Mouse (Mus musculus) forebrain, embryonic 14.5 days (tissue): ENCODE data around the gene Slc32a1. TPM values are rescaled to one million over a fixed set of nuclear protein-coding genes. Genes with fewer than 3 reads are reported as not detected.
A peak's percentile ranks its signal among the peaks of the same experiment; 100 is the strongest.

Source experiments
- ATAC-seq: fragments of 200-750 bp; cut with Nextera tagmentation; 2 replicates; pipeline ENCODE4 v1.8.0; 2017; ENCODE audit warnings: mild to moderate bottlenecking, moderate library complexity
- DNase-seq: peaks from one replicate; pipeline ENCODE4 v3.0.0-alpha.2; 2015; ENCODE audit warnings: low spot score
- H3K27ac ChIP-seq: fragments of 300-500 bp; sonication (generic); 2 replicates; pipeline ENCODE4 v1.5.1; 2014; ENCODE audit warnings: low read depth, mild to moderate bottlenecking, control low read depth, low read length, moderate library complexity
- H3K27me3 ChIP-seq: fragments of 300-500 bp; sonication (generic); replicated peaks from 2 replicates; pipeline ENCODE4 v1.6.1; 2014; ENCODE audit warnings: low read length, control low read depth, mixed read lengths; ENCODE audit not compliant: control insufficient read depth, insufficient read depth
- H3K36me3 ChIP-seq: fragments of 300-500 bp; sonication (generic); 2 replicates; pipeline ENCODE4 v1.6.1; 2014; ENCODE audit warnings: low read length, control low read depth; ENCODE audit not compliant: control insufficient read depth, insufficient read depth
- H3K4me1 ChIP-seq: fragments of 300-500 bp; sonication (generic); 2 replicates; pipeline ENCODE4 v1.6.1; 2014; ENCODE audit warnings: antibody characterized with exemption, low read length, control low read depth; ENCODE audit not compliant: control insufficient read depth, insufficient read depth
- H3K4me2 ChIP-seq: fragments of 300-500 bp; sonication (generic); 2 replicates; pipeline ENCODE4 v1.6.1; 2014; ENCODE audit warnings: mild to moderate bottlenecking, control low read depth, low read length
- H3K4me3 ChIP-seq: fragments of 300-500 bp; sonication (generic); 2 replicates; pipeline ENCODE4 v1.5.1; 2014; ENCODE audit warnings: low read depth, low read length, control low read depth
- H3K9ac ChIP-seq: fragments of 300-500 bp; sonication (generic); 2 replicates; pipeline ENCODE4 v1.6.1; 2014; ENCODE audit warnings: mild to moderate bottlenecking, low read length, control low read depth, moderate library complexity
- H3K9me3 ChIP-seq: fragments of 300-500 bp; sonication (generic); replicated peaks from 2 replicates; pipeline ENCODE4 v1.6.1; 2016; ENCODE audit warnings: low read length, control low read depth, mixed read lengths; ENCODE audit not compliant: control insufficient read depth
- WGBS: fragments of 180-500 bp; shearing (Covaris S2); extraction: QIAGEN DNeasy Blood & Tissue Kit; methylation state at CpG from one replicate; pipeline ENCODE4 v1.1.7; 2014; 5-methylcytosine and 5-hydroxymethylcytosine counted together
- polyA plus RNA-seq: library from polyadenylated mRNA; unstranded; fragments of >200 nt; fragmentation: Nextera tagmentation; extraction: Ambion mirVana; gene quantifications from 2 replicates; pipeline ENCODE4 v1.2.1, GENCODE M21; 2014

Gene Slc32a1
- polyA plus RNA-seq, 1 experiment from 2014 or later, result 4.6 TPM

- peaks cover 46% of the 10 kb centered on the region for H3K36me3 ChIP-seq
- WGBS, result 14% methylated on average over 2 of the region's 2 CpGs
- peak; percentile 46 for ATAC-seq
Observed at GRCm38 (mm10) chr2:158641869-158642268, 31.3 kb downstream of the Slc32a1 start.

GRCm38 (mm10) chr2:158642587-158642986, 32.0 kb downstream of the Slc32a1 start:
- ATAC-seq (no peak), DNase-seq (no peak)
- Histone ChIP-seq H3K27me3 (no peaks in the 10 kb centered on the region), H3K4me1 (no peaks in the 10 kb centered on the region), H3K4me2 (no peak overlapping the region), H3K9me3 (no peaks in the 10 kb centered on the region), H3K27ac (no peak overlapping the region), H3K9ac (no peak overlapping the region), H3K36me3 (peaks cover 38% of the 10 kb centered on the region), H3K4me3 (no peak overlapping the region)
- WGBS, result 82% methylated on average over 2 of the region's 2 CpGs

More at GRCm38 (mm10) chr2:158641869-158642268, 31.3 kb downstream of the Slc32a1 start:
- H3K27me3 ChIP-seq, result no peaks in the 10 kb centered on the region
- H3K4me1 ChIP-seq, result no peaks in the 10 kb centered on the region
- H3K9me3 ChIP-seq, result no peaks in the 10 kb centered on the region
- DNase-seq, result peak; percentile 86
- no peak overlapping the region for H3K4me2 ChIP-seq
- H3K9ac ChIP-seq, result no peak overlapping the region
- no peak overlapping the region for H3K4me3 ChIP-seq
- H3K27ac ChIP-seq, result no peak overlapping the region

- WGBS, result 79% methylated on average over 3 of the region's 3 CpGs
- no peak for ATAC-seq
- no peak overlapping the region for H3K4me3 ChIP-seq
- H3K4me1 ChIP-seq, result no peaks in the 10 kb centered on the region
- H3K27ac ChIP-seq, result no peak overlapping the region
- no peaks in the 10 kb centered on the region for H3K9me3 ChIP-seq
- no peaks in the 10 kb centered on the region for H3K27me3 ChIP-seq
- H3K4me2 ChIP-seq, result no peak overlapping the region
- peaks cover 26% of the 10 kb centered on the region for H3K36me3 ChIP-seq
- no peak overlapping the region for H3K9ac ChIP-seq
- no peak for DNase-seq
Observed at GRCm38 (mm10) chr2:158643791-158644190, 33.2 kb downstream of the Slc32a1 start.

GRCm38 (mm10) chr2:158651159-158651908, 40.8 kb downstream of the Slc32a1 start:
- no peaks in the 10 kb centered on the region for H3K36me3 ChIP-seq
- DNase-seq (no peak), ATAC-seq (no peak)
- H3K9ac ChIP-seq, result no peak overlapping the region
- H3K4me3 ChIP-seq, result no peak overlapping the region
- no peaks in the 10 kb centered on the region for H3K4me1 ChIP-seq
- WGBS, result 48% methylated on average over 7 of the region's 7 CpGs
- no peaks in the 10 kb centered on the region for H3K9me3 ChIP-seq
- no peak overlapping the region for H3K27ac ChIP-seq
- H3K27me3 ChIP-seq, result no peaks in the 10 kb centered on the region
- H3K4me2 ChIP-seq, result no peak overlapping the region

GRCm38 (mm10) chr2:158652985-158653384, 42.4 kb downstream of the Slc32a1 start:
- no peak overlapping the region for H3K4me2 ChIP-seq
- no peaks in the 10 kb centered on the region for H3K4me1 ChIP-seq
- no peaks in the 10 kb centered on the region for H3K27me3 ChIP-seq
- H3K36me3 ChIP-seq, result no peaks in the 10 kb centered on the region
- H3K9me3 ChIP-seq, result no peaks in the 10 kb centered on the region
- WGBS, result 2% methylated on average over 4 of the region's 4 CpGs
- no peak overlapping the region for H3K27ac ChIP-seq
- no peak overlapping the region for H3K9ac ChIP-seq
- H3K4me3 ChIP-seq, result no peak overlapping the region
- DNase-seq (peak; percentile 82), ATAC-seq (peak; percentile 57; the same call in 1 of the 2 replicates)

- Histone ChIP-seq H3K4me2 (no peak overlapping the region), H3K36me3 (no peaks in the 10 kb centered on the region), H3K4me3 (no peak overlapping the region), H3K4me1 (no peaks in the 10 kb centered on the region), H3K9ac (no peak overlapping the region), H3K9me3 (no peaks in the 10 kb centered on the region), H3K27me3 (no peaks in the 10 kb centered on the region), H3K27ac (no peak overlapping the region)
- no peak for ATAC-seq
- no peak for DNase-seq
- WGBS, result 86% methylated on average over 9 of the region's 9 CpGs
Observed at GRCm38 (mm10) chr2:158654717-158655116, 44.1 kb downstream of the Slc32a1 start.

- Histone ChIP-seq H3K27me3 (no peaks in the 10 kb centered on the region), H3K4me3 (no peak overlapping the region), H3K36me3 (no peaks in the 10 kb centered on the region), H3K4me2 (no peak overlapping the region), H3K9me3 (no peaks in the 10 kb centered on the region), H3K9ac (no peak overlapping the region), H3K4me1 (no peaks in the 10 kb centered on the region), H3K27ac (no peak overlapping the region)
- 79% methylated on average over 4 of the region's 4 CpGs for WGBS
- no peak for ATAC-seq
- no peak for DNase-seq
Observed at GRCm38 (mm10) chr2:158655806-158656205, 45.2 kb downstream of the Slc32a1 start.

GRCm38 (mm10) chr2:158658822-158659221, 48.3 kb downstream of the Slc32a1 start:
- H3K4me3 ChIP-seq, result no peak overlapping the region
- no peaks in the 10 kb centered on the region for H3K4me1 ChIP-seq
- H3K9me3 ChIP-seq, result no peaks in the 10 kb centered on the region
- DNase-seq (no peak), ATAC-seq (no peak)
- 58% methylated on average over 6 of the region's 6 CpGs for WGBS
- no peak overlapping the region for H3K9ac ChIP-seq
- H3K4me2 ChIP-seq, result no peak overlapping the region
- H3K27me3 ChIP-seq, result no peaks in the 10 kb centered on the region
- no peaks in the 10 kb centered on the region for H3K36me3 ChIP-seq
- H3K27ac ChIP-seq, result no peak overlapping the region

GRCm38 (mm10) chr2:158659346-158659745, 48.8 kb downstream of the Slc32a1 start:
- no peaks in the 10 kb centered on the region for H3K27me3 ChIP-seq
- no peak overlapping the region for H3K9ac ChIP-seq
- H3K36me3 ChIP-seq, result no peaks in the 10 kb centered on the region
- 80% methylated on average over 3 of the region's 3 CpGs for WGBS
- H3K27ac ChIP-seq, result no peak overlapping the region
- no peak overlapping the region for H3K4me3 ChIP-seq
- no peak overlapping the region for H3K4me2 ChIP-seq
- H3K9me3 ChIP-seq, result no peaks in the 10 kb centered on the region
- ATAC-seq (no peak), DNase-seq (no peak)
- H3K4me1 ChIP-seq, result no peaks in the 10 kb centered on the region
